Mouse (Mus musculus): ENCODE measurements at regions not wholly inside any gene's neighbourhood (a gene's known extent, or its start where the extent isn't known, plus 50 kb on each side); places are given as distances from the start of the nearest gene placed in this dataset.

- DNase-seq (ENCODE audit: low read depth, low spot score) = no peak
These were observed 142.2 kb downstream of the Gm11146 start for GRCm38 (mm10) chr16:77459651-77460050.

- DNase-seq (ENCODE audit: low read depth, low spot score) = no peak
These were observed 157.2 kb downstream of the Gm11146 start for GRCm38 (mm10) chr16:77444647-77445046.

GRCm38 (mm10) chr16:77444006-77444405 lies 157.9 kb downstream of the Gm11146 start:
- peak; percentile 30 for DNase-seq (ENCODE audit: low read depth, low spot score)

GRCm38 (mm10) chr16:77443318-77443717 lies 158.6 kb downstream of the Gm11146 start:
- DNase-seq (ENCODE audit: low read depth, low spot score) = no peak

GRCm38 (mm10) chr16:77442866-77443265 lies 159.0 kb downstream of the Gm11146 start:
- DNase-seq (ENCODE audit: low read depth, low spot score) = no peak

GRCm38 (mm10) chr16:77431345-77431744 lies 170.5 kb downstream of the Gm11146 start:
- no peak for DNase-seq (ENCODE audit: low read depth, low spot score)

- DNase-seq (ENCODE audit: low read depth, low spot score) = no peak
These were observed 179.2 kb downstream of the Gm11146 start for GRCm38 (mm10) chr16:77422385-77423363.

- DNase-seq (ENCODE audit: low read depth, low spot score) = no peak
These were observed 180.3 kb downstream of the Gm11146 start for GRCm38 (mm10) chr16:77421591-77422024.

- no peak for DNase-seq (ENCODE audit: low read depth, low spot score)
These were observed 180.9 kb downstream of the Gm11146 start for GRCm38 (mm10) chr16:77421001-77421400.

GRCm38 (mm10) chr16:77420136-77420860 lies 181.6 kb downstream of the Gm11146 start:
- no peak for DNase-seq (ENCODE audit: low read depth, low spot score)

GRCm38 (mm10) chr16:77419116-77419735 lies 182.7 kb downstream of the Gm11146 start:
- no peak for DNase-seq (ENCODE audit: low read depth, low spot score)

GRCm38 (mm10) chr16:77418486-77418885 lies 183.4 kb downstream of the Gm11146 start:
- DNase-seq (ENCODE audit: low read depth, low spot score) = no peak

GRCm38 (mm10) chr16:77417791-77418190 lies 184.1 kb downstream of the Gm11146 start:
- no peak for DNase-seq (ENCODE audit: low read depth, low spot score)

GRCm38 (mm10) chr16:77414562-77414961 lies 187.3 kb downstream of the Gm11146 start:
- DNase-seq (ENCODE audit: low read depth, low spot score) = no peak

- no peak for DNase-seq (ENCODE audit: low read depth, low spot score)
These were observed 192.7 kb downstream of the Gm11146 start for GRCm38 (mm10) chr16:77409168-77409567.

- no peak for DNase-seq (ENCODE audit: low read depth, low spot score)
These were observed 194.9 kb downstream of the Gm11146 start for GRCm38 (mm10) chr16:77406999-77407398.

- DNase-seq (ENCODE audit: low read depth, low spot score) = no peak
These were observed 196.0 kb downstream of the Gm11146 start for GRCm38 (mm10) chr16:77405859-77406258.

- DNase-seq (ENCODE audit: low read depth, low spot score) = no peak
These were observed 196.6 kb downstream of the Gm11146 start for GRCm38 (mm10) chr16:77405181-77405818.

GRCm38 (mm10) chr16:77402711-77403280 lies 199.1 kb downstream of the Gm11146 start:
- no peak for DNase-seq (ENCODE audit: low read depth, low spot score)

GRCm38 (mm10) chr16:77401185-77401943 lies 200.5 kb downstream of the Gm11146 start:
- DNase-seq (ENCODE audit: low read depth, low spot score) = no peak

Measured in CD4-positive, CD25-positive, alpha-beta regulatory T cell, adult 2 months (primary cell).